Mouse (Mus musculus) small intestine, adult 2 months (tissue): ENCODE measurements around the gene Gabrp. TPM values are rescaled to one million over a fixed set of nuclear protein-coding genes. Genes with fewer than 3 reads are reported as not detected.

Experiments used
- H3K27ac ChIP-seq: fragments of 200-500 bp; 2 replicates; pipeline ENCODE4 v1.5.1; 2012; ENCODE audit warnings: low read depth, low read length, control low read depth, inconsistent platforms; ENCODE audit not compliant: insufficient read depth
- H3K27me3 ChIP-seq: fragments of 200-500 bp; 2 replicates; pipeline ENCODE4 v1.6.1; 2012; ENCODE audit warnings: mild to moderate bottlenecking, moderate library complexity, low read length, inconsistent platforms; ENCODE audit not compliant: control insufficient read depth, insufficient read depth
- H3K36me3 ChIP-seq: fragments of 200-500 bp; 2 replicates; pipeline ENCODE4 v1.6.1; 2012; ENCODE audit warnings: mild to moderate bottlenecking, low read length, control low read depth, inconsistent platforms; ENCODE audit not compliant: control insufficient read depth, insufficient read depth
- H3K4me1 ChIP-seq: fragments of 200-500 bp; 2 replicates; pipeline ENCODE4 v1.6.1; 2012; ENCODE audit warnings: low read length, inconsistent platforms, mixed read lengths; ENCODE audit not compliant: control insufficient read depth, insufficient read depth, insufficient read length
- H3K4me3 ChIP-seq: fragments of 200-500 bp; 2 replicates; pipeline ENCODE4 v1.5.1; 2012; ENCODE audit warnings: low read depth, mild to moderate bottlenecking, control low read depth, inconsistent platforms, low read length, moderate library complexity
- CTCF ChIP-seq: fragments of 200-500 bp; IDR thresholded peaks from 2 replicates; pipeline ENCODE4 v1.5.1; 2012; ENCODE audit warnings: low read depth, mild to moderate bottlenecking, control low read depth, inconsistent platforms, low read length, moderate library complexity, mixed read lengths; ENCODE audit not compliant: insufficient replicate concordance, insufficient read length; ENCODE audit errors: extremely low read depth
- POLR2A ChIP-seq: fragments of 200-500 bp; IDR thresholded peaks from 2 replicates; pipeline ENCODE4 v1.6.1; 2012; ENCODE audit warnings: low read depth, mild to moderate bottlenecking, control low read depth, inconsistent platforms, low read length, moderate library complexity
- WGBS: fragments of 180-500 bp; shearing (Covaris S2); methylation state at CpG from one replicate; pipeline ENCODE4 v1.1.7; 2018; 5-methylcytosine and 5-hydroxymethylcytosine counted together
- polyA plus RNA-seq: library from polyadenylated mRNA; depleted of rRNA; stranded (reverse); fragments of >200 nt; gene quantifications from 2 replicates; pipeline ENCODE4 v1.2.3, GENCODE M21; 2012; rRNA removed

Gene Gabrp
- polyA plus RNA-seq, 1 experiment = not detected

GRCm38 (mm10) chr11:33533577-33533976, 45.2 kb downstream of the Gabrp start:
- no peak for TF ChIP-seq CTCF
- TF ChIP-seq POLR2A = no peak
- Histone ChIP-seq H3K36me3 (no peaks in the 10 kb centered on the region), H3K27ac (no peak overlapping the region), H3K4me3 (no peak overlapping the region), H3K4me1 (no peaks in the 10 kb centered on the region), H3K27me3 (no peaks in the 10 kb centered on the region)
- 39% methylated on average over 3 of the region's 3 CpGs for WGBS

- Histone ChIP-seq H3K27ac (no peak overlapping the region), H3K4me1 (no peaks in the 10 kb centered on the region), H3K4me3 (no peak overlapping the region), H3K36me3 (no peaks in the 10 kb centered on the region), H3K27me3 (no peaks in the 10 kb centered on the region)
- 20% methylated on average over 2 of the region's 2 CpGs for WGBS
- TF ChIP-seq POLR2A = no peak
- no peak for TF ChIP-seq CTCF
Observed at GRCm38 (mm10) chr11:33529576-33529975, 49.2 kb downstream of the Gabrp start.

DNA sequence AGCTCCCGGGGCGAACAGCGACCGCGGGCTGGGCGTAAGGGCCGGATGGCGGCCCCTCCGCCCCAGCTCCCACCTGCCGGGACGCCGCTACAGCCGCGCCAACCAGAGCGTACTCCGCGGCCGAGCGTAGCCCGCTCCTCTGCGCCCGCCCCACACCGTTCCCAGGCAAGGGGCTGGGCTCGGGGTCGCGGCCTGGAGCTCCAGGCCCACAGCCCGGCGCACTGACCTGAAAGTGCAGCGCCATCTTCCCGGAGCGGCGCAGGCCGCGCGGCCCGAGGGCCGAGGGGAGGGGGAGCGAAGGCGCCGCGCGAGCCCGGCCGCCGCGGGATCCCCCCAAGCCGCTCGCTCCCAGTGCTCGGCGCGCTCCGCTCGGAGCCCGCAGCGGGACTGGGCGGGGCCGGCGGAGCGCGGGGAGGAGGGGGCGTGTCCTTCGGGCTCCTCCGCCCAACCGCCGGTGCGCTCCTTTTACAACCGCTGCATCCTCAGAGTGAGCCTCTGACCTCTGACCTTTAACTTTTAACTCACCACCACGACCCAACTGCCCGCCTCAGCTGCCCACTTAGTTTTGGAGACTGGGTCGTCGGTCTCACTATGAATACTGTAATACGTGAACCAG, 65.3 kb downstream of the Gabrp start, which contains the start of gene Ranbp17:
TSS of gene Ranbp17 (minus strand) at position 371 of the 616 bp plus-strand sequence.
- H3K36me3 ChIP-seq = no peaks in the 10 kb centered on the region
- no peak within 1 kb of the TSS for H3K27ac ChIP-seq
- 4% methylated on average over 69 of the region's 72 CpGs for WGBS
- no peaks in the 10 kb centered on the region for H3K4me1 ChIP-seq
- TF ChIP-seq CTCF (no peak), POLR2A (no peak)
- peak within 1 kb of the TSS; percentile 66 for H3K4me3 ChIP-seq
- peaks cover 5% of the 10 kb centered on the region; the same call in 1 of the 2 replicates for H3K27me3 ChIP-seq

GRCm38 (mm10) chr11:33512854-33513375, 65.8 kb downstream of the Gabrp start:
- H3K36me3 ChIP-seq = no peaks in the 10 kb centered on the region
- no peak overlapping the region for H3K27ac ChIP-seq
- WGBS = 1% methylated on average over 43 of the region's 43 CpGs
- no peaks in the 10 kb centered on the region for H3K4me1 ChIP-seq
- no peak for TF ChIP-seq POLR2A
- no peak for TF ChIP-seq CTCF
- H3K27me3 ChIP-seq = peaks cover 5% of the 10 kb centered on the region; the same call in 1 of the 2 replicates
- peak overlapping the region; percentile 66 for H3K4me3 ChIP-seq

DNA sequence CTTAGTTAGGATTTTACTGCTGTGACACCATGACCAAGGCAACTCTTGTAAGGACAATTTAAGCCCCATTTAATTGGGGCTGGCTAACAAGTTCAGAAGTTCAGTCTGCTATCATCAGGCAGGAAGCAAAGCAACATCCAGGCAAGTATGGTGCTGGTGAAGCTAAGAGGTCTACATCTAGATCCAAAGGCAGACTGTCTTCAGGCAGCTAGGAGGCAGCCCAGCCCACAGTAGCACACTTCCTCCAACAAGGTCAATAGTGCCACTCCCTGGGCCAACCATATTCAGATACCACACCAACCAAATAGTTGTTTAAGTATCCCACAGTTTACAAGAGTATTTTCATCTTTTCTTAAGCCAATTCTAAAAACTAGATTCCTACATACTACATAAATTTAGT, 69.4 kb downstream of the Gabrp start:
- H3K4me1 ChIP-seq = no peaks in the 10 kb centered on the region
- peaks cover 5% of the 10 kb centered on the region; the same call in 1 of the 2 replicates for H3K27me3 ChIP-seq
- H3K4me3 ChIP-seq = no peak overlapping the region
- no peaks in the 10 kb centered on the region for H3K36me3 ChIP-seq
- H3K27ac ChIP-seq = no peak overlapping the region
- TF ChIP-seq POLR2A = no peak

Other genes with a start within 250 kb of the Gabrp start
- gene Ranbp17, start 65.2 kb downstream of the Gabrp start, polyA plus RNA-seq = 0.05 and 0.13 TPM in 2 replicates
- gene D130052B06Rik, start 20.3 kb upstream of the Gabrp start, polyA plus RNA-seq = not detected in 2 replicates